In genomic region chr8:22411971-22412370, GRCm38 (mm10) we compare ENCODE assay signal across 8 mouse cellular contexts. TPM values are rescaled to one million over a fixed set of nuclear protein-coding genes. Genes with fewer than 3 reads are reported as not detected.
DNase-seq lines count a peak whose midpoint lies in the region; ATAC-seq and TF ChIP-seq lines count a peak whose summit lies in the region.

No protein-coding gene starts in this region.

- H3K4me2 ChIP-seq in intestine, postnatal 0 days (replicated peaks; ENCODE audit: low read depth) = peak overlapping the region; percentile 81
- H3K4me2 ChIP-seq in neural tube, embryonic 12.5 days (replicated peaks) = peak overlapping the region; percentile 82

- ATAC-seq in intestine, postnatal 0 days = no peak
- no peak for ATAC-seq in neural tube, embryonic 12.5 days (ENCODE audit: low FRiP score, low read depth)
- no peak for ATAC-seq in activated CD4-positive, CD25-positive, alpha-beta regulatory T cell, adult 4 months

- peaks cover 10% of the 10 kb centered on the region for H3K4me1 ChIP-seq in embryonic facial prominence, embryonic 10.5 days
- no peaks in the 10 kb centered on the region; the same call in 1 of the 2 replicates for H3K4me1 ChIP-seq in intestine, postnatal 0 days (replicated peaks; ENCODE audit: control insufficient read depth, insufficient read depth, low read length)
- peaks cover 8% of the 10 kb centered on the region; the same call in 1 of the 2 replicates for H3K4me1 ChIP-seq in neural tube, embryonic 12.5 days

- no peaks in the 10 kb centered on the region for H3K27me3 ChIP-seq in embryonic facial prominence, embryonic 10.5 days (replicated peaks; ENCODE audit: low read depth, poor library complexity, severe bottlenecking)
- no peaks in the 10 kb centered on the region for H3K27me3 ChIP-seq in intestine, postnatal 0 days (replicated peaks; ENCODE audit: control insufficient read depth, insufficient read depth, low read length)
- no peaks in the 10 kb centered on the region for H3K27me3 ChIP-seq in neural tube, embryonic 12.5 days (replicated peaks)

- peak overlapping the region; percentile 56 for H3K4me3 ChIP-seq in left cerebral cortex, adult 2 months
- H3K4me3 ChIP-seq in embryonic facial prominence, embryonic 10.5 days = peak overlapping the region; percentile 90
- peak overlapping the region; percentile 82 for H3K4me3 ChIP-seq in intestine, postnatal 0 days (ENCODE audit: low read depth, low read length)
- peak overlapping the region; percentile 86 for H3K4me3 ChIP-seq in neural tube, embryonic 12.5 days

- H3K36me3 ChIP-seq in embryonic facial prominence, embryonic 10.5 days (replicated peaks) = peaks cover 24% of the 10 kb centered on the region
- H3K36me3 ChIP-seq in intestine, postnatal 0 days (ENCODE audit: control insufficient read depth, insufficient read depth) = 0 out of 2 replicates have a peak, but pooled peaks cover 12% of the 10 kb centered on the region
- peaks cover 9% of the 10 kb centered on the region for H3K36me3 ChIP-seq in neural tube, embryonic 12.5 days

- TF ChIP-seq CTCF in left cerebral cortex, adult 2 months (IDR thresholded peaks at IDR 0.05) = no peak
- TF ChIP-seq CTCF in intestine, postnatal 0 days (IDR thresholded peaks at IDR 0.05; ENCODE audit: low read depth) = no peak

- no peaks in the 10 kb centered on the region for H3K9me3 ChIP-seq in embryonic facial prominence, embryonic 10.5 days
- no peaks in the 10 kb centered on the region for H3K9me3 ChIP-seq in intestine, postnatal 0 days (ENCODE audit: control insufficient read depth)
- H3K9me3 ChIP-seq in neural tube, embryonic 12.5 days = no peaks in the 10 kb centered on the region

- no peak for DNase-seq in left cerebral cortex, adult 2 months (ENCODE audit: extremely low spot score in 1 of 2, low spot score in 2 of 2)
- no peak for DNase-seq in left cerebral cortex, adult 9 months (ENCODE audit: low spot score in 2 of 2)
- no peak for DNase-seq in embryonic facial prominence, embryonic 10.5 days (ENCODE audit: low spot score)
- no peak for DNase-seq in frontal cortex, postnatal 14 days (ENCODE audit: low spot score in 2 of 2)
- no peak for DNase-seq in kidney, adult 9 months

- intact Hi-C loops in left cerebral cortex, adult 2 months (cut with DNase I) = loop anchor here (1.0 kb wide), 2 partner anchors 14 to 220 kb away; partner anchors contain the start of genes Slc25a15 and Vps36

- peak overlapping the region; percentile 69; the same call in 1 of the 2 replicates for H3K27ac ChIP-seq in left cerebral cortex, adult 2 months
- H3K27ac ChIP-seq in embryonic facial prominence, embryonic 10.5 days (replicated peaks) = peak overlapping the region; percentile 89
- H3K27ac ChIP-seq in intestine, postnatal 0 days (ENCODE audit: low read depth, low read length) = peak overlapping the region; percentile 86; the same call in 1 of the 2 replicates
- no peak overlapping the region for H3K27ac ChIP-seq in neural tube, embryonic 12.5 days

- peak overlapping the region; percentile 78 for H3K9ac ChIP-seq in intestine, postnatal 0 days (ENCODE audit: low read depth, low read length)
- H3K9ac ChIP-seq in neural tube, embryonic 12.5 days = peak overlapping the region; percentile 86

- 27% methylated on average over 8 of the region's 8 CpGs for WGBS in embryonic facial prominence, embryonic 10.5 days
- 6% methylated on average over 8 of the region's 8 CpGs for WGBS in intestine, postnatal 0 days
- 23% methylated on average over 8 of the region's 8 CpGs for WGBS in neural tube, embryonic 12.5 days

RNA-seq across cellular contexts. Expression of gene Mrps31, which starts 0.8 kb away (rescaled TPM):
- 10 to 100 TPM; 20.0 to 26.5 TPM for total RNA-seq in left cerebral cortex, adult 2 months (2021)
- polyA plus RNA-seq in embryonic facial prominence, embryonic 10.5 days (2016; fragmentation: Nextera tagmentation; extraction: Ambion mirVana) = 42.4 and 43.2 TPM in 2 replicates
- 51.3 and 51.5 TPM in 2 replicates for polyA plus RNA-seq in intestine, postnatal 0 days (2015; fragmentation: Nextera tagmentation; extraction: Ambion mirVana)
- polyA plus RNA-seq in neural tube, embryonic 12.5 days (2016; fragmentation: Nextera tagmentation; extraction: Ambion mirVana) = 36.4 and 42.1 TPM in 2 replicates
- polyA plus RNA-seq in activated CD4-positive, CD25-positive, alpha-beta regulatory T cell, adult 4 months (2017; shearing (Covaris generic)) = 10 to 100 TPM; 21.4 to 22.8 TPM

RNA-seq across cellular contexts. Expression of gene Slc25a15, which starts 13.6 kb away (rescaled TPM):
- 10 to 100 TPM; 11.9 TPM for total RNA-seq in left cerebral cortex, adult 2 months (2021)
- polyA plus RNA-seq in embryonic facial prominence, embryonic 10.5 days (2016; fragmentation: Nextera tagmentation; extraction: Ambion mirVana) = 16.3 and 18.0 TPM in 2 replicates
- polyA plus RNA-seq in intestine, postnatal 0 days (2015; fragmentation: Nextera tagmentation; extraction: Ambion mirVana) = 108 and 122 TPM in 2 replicates
- 11.6 and 14.2 TPM in 2 replicates for polyA plus RNA-seq in neural tube, embryonic 12.5 days (2016; fragmentation: Nextera tagmentation; extraction: Ambion mirVana)
- 1 to 10 TPM; 2.9 to 3.8 TPM for polyA plus RNA-seq in activated CD4-positive, CD25-positive, alpha-beta regulatory T cell, adult 4 months (2017; shearing (Covaris generic))
